Mouse (Mus musculus) adrenal gland, postnatal 25 days (tissue): Measurements from ENCODE around the gene Phox2b. TPM values are rescaled to one million over a fixed set of nuclear protein-coding genes. Genes with fewer than 3 reads are reported as not detected.

Experiments
- DNase-seq: peaks from one replicate; pipeline ENCODE4 v3.0.0; 2021; ENCODE audit warnings: mixed read lengths
- long read RNA-seq: library from polyadenylated mRNA; stranded (forward); transcript quantifications from one replicate; pipeline ENCODE4 v2.0.0, GENCODE M21; 2021
- total RNA-seq: library from RNA; stranded (reverse); gene quantifications from 2 replicates; pipeline ENCODE4 v1.2.3, GENCODE M21; 2021

Gene Phox2b
- 11.1 and 18.8 TPM in 2 replicates for total RNA-seq
- long read RNA-seq, transcript Phox2b-201 (3 exons, 3,013 nt), result major isoform, 12 of 18 reads
- long read RNA-seq, partial matches to known transcripts, result 5 of 18 reads
- long read RNA-seq, other reads (novel, unspliced or antisense), result 1 of 18 reads

GRCm38 (mm10) chr5:67098733-67099323 is at the start of gene Phox2b:
Gene Phox2b (minus strand): TSS chr5:67099301.
- no peak for DNase-seq

- DNase-seq, result no peak
Observed at GRCm38 (mm10) chr5:67142622-67143021, 43.5 kb upstream of the Phox2b start.

- no peak for DNase-seq
Observed at GRCm38 (mm10) chr5:67139052-67140015, 40.2 kb upstream of the Phox2b start.

- no peak for DNase-seq
Observed at GRCm38 (mm10) chr5:67138643-67139042, 39.5 kb upstream of the Phox2b start.

GRCm38 (mm10) chr5:67134698-67135097 is 35.6 kb upstream of the Phox2b start:
- DNase-seq, result peak; percentile 4

GRCm38 (mm10) chr5:67131671-67132070 is 32.6 kb upstream of the Phox2b start:
- DNase-seq, result no peak

- no peak for DNase-seq
Observed at GRCm38 (mm10) chr5:67106261-67106660, 7.2 kb upstream of the Phox2b start.

GRCm38 (mm10) chr5:67103016-67103415 is 3.9 kb upstream of the Phox2b start:
- no peak for DNase-seq

- no peak for DNase-seq
Observed at GRCm38 (mm10) chr5:67101793-67102600, 2.9 kb upstream of the Phox2b start.

GRCm38 (mm10) chr5:67101395-67101760 is 2.3 kb upstream of the Phox2b start:
- DNase-seq, result no peak

- DNase-seq, result no peak
Observed at GRCm38 (mm10) chr5:67100564-67101394, 1.7 kb upstream of the Phox2b start.

- no peak for DNase-seq
Observed at GRCm38 (mm10) chr5:67099393-67100271, 531 bp upstream of the Phox2b start.

- DNase-seq, result no peak
Observed at GRCm38 (mm10) chr5:67098051-67098732, 909 bp downstream of the Phox2b start.

- no peak for DNase-seq
Observed at GRCm38 (mm10) chr5:67097106-67098050, 1.7 kb downstream of the Phox2b start.

- DNase-seq, result peak; percentile 37
Observed at GRCm38 (mm10) chr5:67096378-67096771, 2.7 kb downstream of the Phox2b start.

GRCm38 (mm10) chr5:67095651-67096377 is 3.3 kb downstream of the Phox2b start:
- DNase-seq, result no peak

GRCm38 (mm10) chr5:67095153-67095552 is 3.9 kb downstream of the Phox2b start:
- DNase-seq, result no peak

GRCm38 (mm10) chr5:67093991-67094390 is 5.1 kb downstream of the Phox2b start:
- DNase-seq, result no peak
